Mouse (Mus musculus): ENCODE measurements at regions not wholly inside any gene's neighbourhood (a gene's known extent, or its start where the extent isn't known, plus 50 kb on each side); places are given as distances from the start of the nearest gene placed in this dataset.

GRCm38 (mm10) chr3:21341916-21342315, 734.5 kb upstream of the Tbl1xr1 start:
- TF ChIP-seq CTCF (IDR thresholded peaks at IDR 0.05; ENCODE audit: extremely low read depth, insufficient read length, insufficient replicate concordance, low read depth, low read length) (no peak), POLR2A (IDR thresholded peaks at IDR 0.05; ENCODE audit: low read depth, low read length) (no peak)

Measured in small intestine, adult 2 months (tissue).